16 mouse cellular contexts compared by ENCODE assay signal in the genomic region with DNA sequence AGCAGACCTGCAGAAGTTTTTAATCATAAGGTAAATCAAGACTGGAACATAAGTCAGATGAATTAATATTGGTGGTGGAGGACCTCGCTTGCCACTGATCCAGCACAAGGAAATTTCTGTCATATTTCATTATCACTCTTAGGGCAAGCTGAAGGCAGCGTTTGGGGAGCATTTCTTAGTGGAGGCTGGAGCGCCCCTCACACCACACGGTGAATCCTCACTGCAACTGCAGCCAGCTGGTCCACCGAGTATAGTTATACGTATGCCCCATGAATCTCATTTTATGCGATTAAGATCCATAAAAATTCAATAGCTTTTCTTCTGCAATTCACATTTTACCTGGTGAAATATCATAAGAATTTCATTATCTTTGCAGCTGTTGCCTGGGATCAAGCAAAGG. TPM values are rescaled to one million over a fixed set of nuclear protein-coding genes. Genes with fewer than 3 reads are reported as not detected.
"Had no signal": no experiment of that assay in that cellular context is flagged by ENCODE, and none has a peak within 500 bp of the region (broad histone marks: within the 10 kb centered on the region; RNA-seq: fewer than 3 reads in every experiment).

No protein-coding gene starts in this region.

- H3K4me3 ChIP-seq: kidney, embryonic 15.5 days; left cerebral cortex, adult 2 months; limb, embryonic 10.5 days; liver, embryonic 15.5 days; midbrain, embryonic 12.5 days had no signal

- H3K4me1 ChIP-seq: liver, embryonic 15.5 days had no signal

- H3K9me3 ChIP-seq: kidney, embryonic 15.5 days; limb, embryonic 10.5 days; liver, embryonic 15.5 days; midbrain, embryonic 12.5 days had no signal

- ATAC-seq: intestine, embryonic 16.5 days; lung, postnatal 0 days had no signal

- H3K9ac ChIP-seq: kidney, embryonic 15.5 days; liver, embryonic 15.5 days; midbrain, embryonic 12.5 days had no signal

- H3K4me2 ChIP-seq: kidney, embryonic 15.5 days; liver, embryonic 11.5 days; liver, embryonic 15.5 days had no signal

- H3K27ac ChIP-seq: kidney, embryonic 15.5 days; left cerebral cortex, adult 2 months; limb, embryonic 10.5 days; liver, embryonic 15.5 days; midbrain, embryonic 12.5 days; stomach, postnatal 0 days had no signal

- DNase-seq: kidney, adult 2 months; kidney, postnatal 14 days; lung, adult 2 months; lung, postnatal 36 days; right cerebral cortex, adult 18-20 months; right cerebral cortex, postnatal 25 days; thymus, postnatal 4 days had no signal

- H3K36me3 ChIP-seq: kidney, embryonic 15.5 days; liver, embryonic 15.5 days had no signal

RNA-seq across cellular contexts. Expression of a gene that starts 18.6 kb away (rescaled TPM):
- polyA plus RNA-seq: lung, postnatal 0 days had no signal
